Mouse (Mus musculus): ENCODE measurements at regions not wholly inside any gene's neighbourhood (a gene's known extent, or its start where the extent isn't known, plus 50 kb on each side); places are given as distances from the start of the nearest gene placed in this dataset.
A peak's percentile ranks its signal among the peaks of the same experiment; 100 is the strongest.

GRCm38 (mm10) chr3:52196047-52196935, 71.8 kb upstream of the Foxo1 start:
- peak; percentile 74 for DNase-seq (ENCODE audit: low read depth, low spot score)

- DNase-seq (ENCODE audit: low read depth, low spot score) = no peak
These were observed 71.2 kb upstream of the Foxo1 start for GRCm38 (mm10) chr3:52196936-52197246.

- DNase-seq (ENCODE audit: low read depth, low spot score) = no peak
These were observed 70.0 kb upstream of the Foxo1 start for GRCm38 (mm10) chr3:52197982-52198750.

GRCm38 (mm10) chr3:52198751-52199738, 69.1 kb upstream of the Foxo1 start:
- no peak for DNase-seq (ENCODE audit: low read depth, low spot score)

- DNase-seq (ENCODE audit: low read depth, low spot score) = no peak
These were observed 68.0 kb upstream of the Foxo1 start for GRCm38 (mm10) chr3:52200106-52200505.

- no peak for DNase-seq (ENCODE audit: low read depth, low spot score)
These were observed 57.4 kb upstream of the Foxo1 start for GRCm38 (mm10) chr3:52210556-52211302.

- no peak for DNase-seq (ENCODE audit: low read depth, low spot score)
These were observed 56.8 kb upstream of the Foxo1 start for GRCm38 (mm10) chr3:52211303-52211695.

- DNase-seq (ENCODE audit: low read depth, low spot score) = no peak
These were observed 54.0 kb upstream of the Foxo1 start for GRCm38 (mm10) chr3:52214114-52214513.

- no peak for DNase-seq (ENCODE audit: low read depth, low spot score)
These were observed 53.1 kb upstream of the Foxo1 start for GRCm38 (mm10) chr3:52215083-52215482.
